Mouse (Mus musculus) adrenal gland, adult (tissue): ENCODE measurements around the gene Chst8.
A peak's percentile ranks its signal among the peaks of the same experiment; 100 is the strongest.

ENCODE experiments used
- DNase-seq, 2 experiments: peaks; one replicate each; pipeline ENCODE4 v3.0.0; 2022 to 2023; ENCODE audit warnings: low spot score in 1 of 2; ENCODE audit not compliant: inconsistent age in 2 of 2

The Chst8 gene

GRCm38 (mm10) chr7:34805042-34805441 is 7.5 kb downstream of the Chst8 start:
- DNase-seq: no peak

GRCm38 (mm10) chr7:34799950-34800511 is 12.5 kb downstream of the Chst8 start:
- no peak for DNase-seq

- DNase-seq: no peak
Measured at GRCm38 (mm10) chr7:34799404-34799771, 13.1 kb downstream of the Chst8 start.

- peak; percentile 62 to 82 for DNase-seq
Measured at GRCm38 (mm10) chr7:34798441-34799403, 13.8 kb downstream of the Chst8 start.

GRCm38 (mm10) chr7:34798039-34798438 is 14.5 kb downstream of the Chst8 start:
- no peak for DNase-seq

- no peak for DNase-seq
Measured at GRCm38 (mm10) chr7:34790459-34790858, 22.1 kb downstream of the Chst8 start.

- DNase-seq: no peak
Measured at GRCm38 (mm10) chr7:34787171-34787570, 25.3 kb downstream of the Chst8 start.

- no peak for DNase-seq
Measured at GRCm38 (mm10) chr7:34785052-34785451, 27.5 kb downstream of the Chst8 start.

- DNase-seq: no peak
Measured at GRCm38 (mm10) chr7:34784469-34784868, 28.0 kb downstream of the Chst8 start.

GRCm38 (mm10) chr7:34781988-34782387 is 30.5 kb downstream of the Chst8 start:
- DNase-seq: no peak

- no peak for DNase-seq
Measured at GRCm38 (mm10) chr7:34781217-34781616, 31.3 kb downstream of the Chst8 start.

- DNase-seq: no peak
Measured at GRCm38 (mm10) chr7:34778426-34778825, 34.1 kb downstream of the Chst8 start.

- DNase-seq: no peak
Measured at GRCm38 (mm10) chr7:34775659-34776058, 36.9 kb downstream of the Chst8 start.

GRCm38 (mm10) chr7:34774947-34775346 is 37.6 kb downstream of the Chst8 start:
- DNase-seq: no peak

- no peak for DNase-seq
Measured at GRCm38 (mm10) chr7:34774020-34774419, 38.5 kb downstream of the Chst8 start.

GRCm38 (mm10) chr7:34773309-34773708 is 39.2 kb downstream of the Chst8 start:
- no peak for DNase-seq

- peak; percentile 86 to 91 for DNase-seq
Measured at GRCm38 (mm10) chr7:34769531-34769930, 43.0 kb downstream of the Chst8 start.

- DNase-seq: no peak
Measured at GRCm38 (mm10) chr7:34764250-34765148, 48.0 kb downstream of the Chst8 start.

GRCm38 (mm10) chr7:34759378-34759822 is 53.1 kb downstream of the Chst8 start:
- DNase-seq: peak; percentile 40 to 68

- DNase-seq: peak; percentile 50 to 82
Measured at GRCm38 (mm10) chr7:34758721-34759120, 53.8 kb downstream of the Chst8 start.

- DNase-seq: no peak
Measured at GRCm38 (mm10) chr7:34757513-34757912, 55.0 kb downstream of the Chst8 start.
